Mouse (Mus musculus) urinary bladder, postnatal 4 days (tissue): ENCODE results near the gene Fchsd2.
A peak's percentile ranks its signal among the peaks of the same experiment; 100 is the strongest.

ENCODE experiments used
- DNase-seq, 2 experiments: peaks; one replicate each; pipeline ENCODE4 v3.0.0; 2021 to 2022; ENCODE audit warnings: low spot score in 2 of 2

The Fchsd2 gene

DNA sequence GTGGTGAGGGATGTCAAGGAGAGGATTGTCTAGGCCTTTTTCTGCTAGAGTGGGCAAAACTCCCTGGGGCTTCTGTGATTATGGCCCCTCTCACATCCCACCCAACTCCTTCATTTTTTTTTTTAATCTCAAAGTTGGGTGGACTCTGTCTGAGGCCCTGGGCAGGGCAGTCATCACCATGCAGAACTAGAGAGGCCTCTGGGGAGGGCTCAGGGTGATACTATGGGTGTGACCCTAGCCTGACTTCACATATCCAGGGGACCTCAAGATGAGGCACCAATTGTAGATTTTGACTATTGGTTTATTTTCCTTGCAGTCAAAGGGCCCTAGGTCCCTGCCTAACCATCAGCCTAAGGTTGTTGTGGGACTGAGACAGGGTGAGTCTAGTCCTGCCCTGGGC lies 223.0 kb downstream of the Fchsd2 start:
- no peak for DNase-seq

DNA sequence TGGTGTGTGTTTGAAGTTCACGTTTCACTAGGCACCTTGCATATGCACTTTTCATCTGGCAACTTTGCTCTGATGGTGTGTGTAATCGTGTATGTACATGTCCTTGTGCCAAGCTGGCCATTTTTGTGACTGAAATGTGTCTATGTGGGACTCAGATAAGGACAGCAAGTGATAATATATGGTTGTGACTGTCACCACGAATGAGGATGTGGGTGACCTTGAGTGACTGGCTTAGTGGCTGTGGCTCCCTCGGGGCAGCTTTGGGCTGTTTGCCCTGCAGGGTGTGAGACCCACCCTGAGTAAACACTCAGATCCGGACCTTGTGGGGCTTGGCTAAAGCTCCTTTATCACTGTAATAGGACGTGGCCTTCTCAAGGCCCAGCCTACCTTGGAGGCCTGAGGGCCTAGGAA lies 223.9 kb downstream of the Fchsd2 start:
- DNase-seq: no peak

DNA sequence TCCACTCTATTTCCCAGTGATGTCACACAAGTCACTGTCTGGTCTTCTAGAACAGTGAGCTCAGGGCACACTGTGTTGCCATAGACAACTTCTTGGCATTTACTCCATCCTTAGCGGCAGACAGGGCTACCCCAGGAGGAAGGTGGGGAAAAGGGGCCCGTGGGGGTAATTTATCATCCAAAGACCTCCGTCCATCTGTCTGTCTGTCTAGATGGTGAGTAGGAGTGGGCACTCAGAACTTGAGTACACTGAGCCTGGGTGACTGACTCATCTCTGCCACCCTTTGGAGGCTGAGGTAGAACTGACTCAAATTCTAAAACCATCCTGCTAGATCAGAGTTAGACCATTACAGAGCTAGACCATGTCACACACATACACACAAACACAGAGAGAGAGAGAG lies 224.4 kb downstream of the Fchsd2 start, which contains the start of gene Stard10:
Gene Stard10, plus strand, starts transcription at position 73 of the 400 bp plus-strand sequence.
- DNase-seq: no peak

DNA sequence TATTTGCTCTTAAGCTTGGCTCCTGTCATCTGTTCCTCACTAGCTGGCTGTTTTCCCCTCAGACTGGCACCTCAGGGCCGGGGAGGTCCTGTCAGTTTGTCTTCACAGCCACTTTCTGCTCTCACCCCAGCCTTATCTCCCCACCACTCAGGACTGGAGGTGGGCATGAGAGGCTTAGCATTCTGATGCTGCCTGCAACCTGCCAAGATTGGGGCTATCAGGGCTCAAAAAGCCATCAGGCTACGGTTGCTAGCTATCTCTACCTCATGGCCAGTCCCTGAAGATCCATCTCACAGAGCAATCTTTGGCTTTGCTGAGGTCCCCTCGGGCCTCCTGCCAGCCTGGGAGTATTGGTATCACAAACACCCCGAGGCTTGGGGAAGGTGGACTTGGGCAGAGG lies 226.2 kb downstream of the Fchsd2 start:
- no peak for DNase-seq

DNA sequence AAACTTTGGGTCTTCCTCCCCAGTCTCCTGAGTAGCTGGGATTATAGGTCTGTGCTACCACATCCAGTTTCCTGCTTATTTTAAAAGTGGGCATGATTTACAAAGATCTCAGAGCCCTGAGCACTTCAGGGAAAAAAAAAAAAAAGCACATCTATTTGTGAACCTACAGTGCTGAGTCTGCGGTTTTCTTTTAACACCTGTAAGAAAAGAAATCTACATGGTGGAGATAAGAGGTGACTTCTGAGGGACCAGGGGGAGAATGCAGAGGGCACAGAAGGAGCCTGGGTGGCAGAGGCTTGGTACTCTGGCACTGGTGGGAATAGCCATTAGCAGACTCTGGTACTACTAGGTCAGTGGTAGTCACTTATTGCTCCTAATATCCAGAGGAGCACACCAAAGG lies 227.1 kb downstream of the Fchsd2 start:
- DNase-seq: no peak

DNA sequence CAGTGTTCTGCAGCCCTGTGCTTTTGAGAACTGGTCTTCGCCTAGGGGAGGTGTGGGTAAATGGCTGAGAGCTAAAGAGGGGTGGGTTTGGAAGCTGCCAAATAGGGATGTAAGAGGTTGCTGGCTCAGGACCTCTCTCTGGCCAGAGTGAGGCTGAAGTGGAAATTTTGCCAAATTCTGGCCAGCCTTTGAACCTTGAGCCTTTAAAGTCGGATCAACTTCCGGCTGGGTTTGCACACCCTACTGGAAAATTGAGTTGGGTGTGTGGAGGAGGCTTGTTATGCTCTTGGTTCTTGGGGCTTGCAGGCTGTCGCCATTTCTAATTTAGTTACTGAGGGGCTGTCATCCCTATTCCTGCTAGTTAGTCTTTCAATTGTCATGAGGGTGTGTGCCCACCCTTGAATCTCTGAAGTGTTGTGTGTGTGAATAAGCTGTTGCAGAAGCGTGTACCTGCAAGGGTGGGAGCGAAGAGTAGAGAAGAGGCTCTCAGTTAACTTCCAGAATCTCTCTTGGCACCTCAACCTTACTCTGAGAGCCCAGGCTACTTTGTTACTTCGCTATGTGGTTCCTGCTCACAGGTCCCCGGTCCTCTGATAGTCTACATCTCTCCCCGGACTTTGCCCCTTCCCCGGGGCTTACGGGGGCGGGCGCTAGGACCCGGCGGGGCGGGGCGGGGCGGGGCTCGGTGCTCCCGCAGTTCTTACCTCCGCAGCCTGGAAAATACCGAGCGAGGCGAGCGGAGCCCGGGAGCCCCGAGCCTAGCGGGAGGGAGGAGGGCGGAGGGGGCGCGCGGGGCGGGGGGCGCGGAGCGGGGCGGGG lies 227.9 kb downstream of the Fchsd2 start:
- no peak for DNase-seq

DNA sequence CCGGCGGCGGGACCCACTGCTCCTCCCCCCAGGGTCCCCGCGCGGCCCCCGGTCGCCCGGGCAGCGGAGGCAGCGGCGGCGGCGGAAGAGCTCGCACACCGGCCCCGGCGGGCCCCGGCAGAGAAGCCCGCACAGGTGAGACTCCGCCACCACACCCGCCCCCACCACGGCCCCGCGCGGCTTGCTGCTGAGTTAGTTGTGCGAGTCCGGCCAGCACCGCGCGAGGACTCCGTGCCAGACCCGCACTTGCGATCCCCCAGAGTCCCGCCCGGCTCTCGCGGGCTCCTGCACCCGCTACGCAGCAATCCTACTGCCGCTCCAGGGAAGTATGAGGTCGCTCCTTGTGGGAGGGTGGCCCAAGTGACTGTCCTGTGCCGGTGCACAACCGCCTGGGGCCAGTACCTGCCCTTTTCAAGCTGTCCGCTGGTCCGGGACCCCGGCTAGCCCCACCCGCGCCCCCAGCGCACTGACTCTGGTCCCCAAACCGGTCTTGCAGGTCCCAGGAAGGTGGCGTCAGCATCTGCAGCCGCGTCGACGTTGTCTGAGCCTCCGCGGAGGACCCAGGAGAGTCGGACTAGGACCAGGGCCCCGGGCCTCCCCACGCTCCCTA lies 228.7 kb downstream of the Fchsd2 start:
- DNase-seq: peak; percentile 40 to 68

DNA sequence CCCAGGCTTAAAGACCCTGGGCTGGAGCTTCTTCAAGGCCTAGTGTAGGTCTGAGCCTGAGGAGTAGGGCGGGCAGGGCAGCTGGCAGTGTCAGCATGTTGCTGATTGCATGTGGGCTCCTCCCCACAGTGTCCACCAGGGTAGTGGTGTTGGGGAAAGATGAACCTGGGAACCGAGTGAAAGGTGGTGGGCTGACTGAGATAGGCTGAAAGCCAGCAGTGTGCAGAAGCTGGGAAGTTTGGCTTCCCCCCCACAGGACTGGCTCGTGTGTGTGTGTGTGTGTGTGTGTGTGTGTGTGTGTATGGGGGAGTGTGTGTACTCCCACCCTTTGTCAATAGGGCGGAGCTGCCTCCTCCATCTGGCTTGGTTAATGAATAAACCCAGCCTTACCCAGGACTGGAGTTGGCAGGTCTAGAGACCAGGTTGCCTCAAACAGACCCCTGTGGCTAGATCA lies 230.5 kb downstream of the Fchsd2 start:
- no peak for DNase-seq

DNA sequence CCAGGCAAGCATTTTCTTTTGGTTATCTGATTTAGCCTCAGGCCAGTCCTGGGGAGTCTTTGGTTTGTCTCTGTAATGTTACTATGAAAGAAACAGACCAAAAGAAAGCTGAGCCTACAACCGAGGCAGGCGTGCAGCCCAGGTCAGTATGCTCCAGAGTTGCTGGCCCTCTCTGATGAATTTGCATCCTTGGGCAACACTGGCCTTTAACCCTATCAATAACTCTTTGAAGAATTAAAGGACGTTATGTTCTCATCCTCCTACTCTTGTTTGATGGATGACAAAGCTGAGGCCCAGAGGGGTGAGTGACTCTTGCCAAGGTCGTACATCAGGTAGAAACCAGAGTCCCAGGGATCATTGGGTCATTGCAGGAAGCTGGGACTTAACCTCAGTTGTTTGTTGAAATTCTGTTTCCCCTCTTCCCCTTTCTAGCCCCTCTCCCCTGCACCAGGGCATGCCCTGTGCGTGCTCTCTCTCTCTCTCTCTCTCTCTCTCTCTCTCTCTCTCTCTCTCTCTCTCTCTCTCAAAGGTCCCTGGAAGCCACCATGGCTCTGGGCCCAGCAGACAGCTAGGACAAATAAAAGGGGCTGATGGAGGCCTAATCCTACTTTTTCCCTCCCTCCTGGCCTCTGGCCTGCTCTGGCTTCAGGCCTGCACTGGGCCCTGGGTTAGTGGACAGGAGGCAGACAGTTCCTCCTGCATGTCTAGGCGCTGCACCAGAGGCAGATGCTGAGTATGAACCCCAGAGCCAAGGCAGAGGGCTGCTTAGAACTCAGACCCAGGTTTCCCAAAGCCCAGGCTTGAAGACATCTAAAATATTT lies 231.7 kb downstream of the Fchsd2 start:
- DNase-seq: no peak

DNA sequence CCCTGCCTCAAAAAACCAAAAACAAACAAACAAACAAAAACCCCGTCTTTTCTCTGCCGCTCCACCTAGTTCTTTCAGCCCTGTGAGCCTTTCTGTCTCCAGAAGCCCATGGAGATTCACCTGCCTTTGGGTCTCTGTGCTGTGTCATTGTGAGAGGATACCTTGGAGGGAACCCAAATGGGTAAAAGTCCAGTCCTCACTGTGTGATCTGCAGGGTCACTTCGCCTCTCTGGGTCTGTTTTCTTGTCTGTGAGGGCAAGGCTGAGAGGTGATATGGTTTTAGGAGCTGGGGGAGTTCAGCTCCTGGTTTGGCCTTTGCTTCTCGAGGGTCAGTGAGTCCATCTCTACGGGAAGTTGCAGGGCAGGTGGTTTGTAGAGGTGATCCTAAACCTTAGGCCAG lies 233.3 kb downstream of the Fchsd2 start:
- DNase-seq: no peak

DNA sequence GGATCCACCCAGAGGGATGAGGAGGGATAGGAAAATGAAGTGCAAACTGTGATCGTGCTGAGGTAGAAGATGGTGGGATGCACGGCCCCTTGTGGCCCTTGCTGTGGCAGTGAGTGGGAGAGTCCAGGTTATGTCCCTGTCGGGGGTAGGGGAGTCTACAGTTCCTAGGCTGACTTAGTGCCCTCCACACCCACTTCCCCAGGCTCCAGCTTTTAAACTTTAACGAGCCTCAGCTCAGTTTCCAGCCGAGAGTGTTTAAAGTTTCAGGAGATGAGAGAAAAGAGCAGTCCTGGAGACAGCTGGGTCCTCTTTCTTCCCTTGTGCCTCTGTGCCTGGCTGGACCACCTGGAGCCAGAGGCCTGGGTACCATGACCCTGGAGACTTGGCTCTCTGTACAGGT lies 234.6 kb downstream of the Fchsd2 start:
- no peak for DNase-seq

DNA sequence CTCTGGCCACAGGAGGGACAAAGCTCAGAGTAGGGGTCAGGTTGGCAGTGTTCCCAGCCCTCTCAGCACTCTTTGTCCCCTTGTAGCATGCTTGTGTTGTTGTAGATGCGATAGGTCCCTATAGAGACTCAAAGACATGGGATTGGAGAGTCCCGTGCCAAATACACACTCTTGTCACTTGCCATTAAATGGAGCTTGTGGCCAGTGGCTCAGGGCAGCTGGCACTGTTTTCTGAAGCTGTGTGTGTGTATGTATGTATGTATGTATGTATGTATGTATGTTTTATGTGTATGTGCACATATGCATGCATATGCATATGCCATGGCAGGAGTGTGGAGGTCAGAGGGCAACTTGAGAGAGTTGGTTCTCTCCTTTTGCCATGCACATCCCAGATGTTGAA lies 235.1 kb downstream of the Fchsd2 start:
- no peak for DNase-seq

DNA sequence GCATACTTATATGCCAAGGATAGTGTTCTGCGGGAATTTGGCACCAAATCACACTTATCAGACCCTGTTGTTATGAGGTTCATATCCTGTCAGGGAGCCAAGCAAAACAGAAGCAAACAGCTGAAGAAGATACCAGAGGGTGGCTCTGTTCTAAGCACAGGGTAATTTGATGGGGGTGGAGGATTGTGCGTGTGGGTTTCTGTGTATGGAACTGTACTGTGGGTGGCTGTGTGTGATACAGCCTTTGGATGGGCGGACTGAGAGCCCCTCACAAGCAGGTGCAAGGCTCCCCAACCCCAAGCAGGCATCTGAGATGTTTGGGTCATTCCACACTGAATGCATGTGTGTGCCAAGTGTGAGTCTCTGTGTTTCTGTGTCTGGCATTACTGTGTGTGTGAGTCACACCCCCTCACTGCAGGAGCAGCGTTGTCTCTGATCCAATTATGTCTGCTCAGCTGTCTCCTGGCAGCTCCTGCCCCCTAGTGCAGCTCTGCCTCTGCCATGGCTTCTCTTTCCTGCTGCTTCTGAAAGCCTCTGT lies 236.0 kb downstream of the Fchsd2 start:
- DNase-seq: no peak

DNA sequence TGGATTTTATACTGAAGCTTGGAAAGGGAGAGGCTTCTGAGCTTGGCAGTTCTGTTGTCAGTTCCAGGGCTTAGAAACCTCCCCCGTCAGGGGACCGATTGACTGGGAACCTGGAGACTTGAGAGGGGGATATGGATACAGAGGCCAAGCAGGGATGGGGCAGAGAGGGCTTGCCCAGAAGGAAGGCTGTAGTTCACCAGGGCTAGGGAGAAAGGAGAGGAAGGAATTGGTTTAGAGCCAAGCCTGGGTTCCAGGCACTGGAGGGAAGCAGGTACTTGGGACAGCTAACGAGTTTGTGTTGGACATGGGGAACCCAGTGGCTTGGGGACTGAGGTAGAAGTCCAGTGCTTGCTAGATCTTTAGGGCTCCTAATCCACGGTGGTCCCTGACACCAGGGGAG lies 236.9 kb downstream of the Fchsd2 start:
- no peak for DNase-seq

DNA sequence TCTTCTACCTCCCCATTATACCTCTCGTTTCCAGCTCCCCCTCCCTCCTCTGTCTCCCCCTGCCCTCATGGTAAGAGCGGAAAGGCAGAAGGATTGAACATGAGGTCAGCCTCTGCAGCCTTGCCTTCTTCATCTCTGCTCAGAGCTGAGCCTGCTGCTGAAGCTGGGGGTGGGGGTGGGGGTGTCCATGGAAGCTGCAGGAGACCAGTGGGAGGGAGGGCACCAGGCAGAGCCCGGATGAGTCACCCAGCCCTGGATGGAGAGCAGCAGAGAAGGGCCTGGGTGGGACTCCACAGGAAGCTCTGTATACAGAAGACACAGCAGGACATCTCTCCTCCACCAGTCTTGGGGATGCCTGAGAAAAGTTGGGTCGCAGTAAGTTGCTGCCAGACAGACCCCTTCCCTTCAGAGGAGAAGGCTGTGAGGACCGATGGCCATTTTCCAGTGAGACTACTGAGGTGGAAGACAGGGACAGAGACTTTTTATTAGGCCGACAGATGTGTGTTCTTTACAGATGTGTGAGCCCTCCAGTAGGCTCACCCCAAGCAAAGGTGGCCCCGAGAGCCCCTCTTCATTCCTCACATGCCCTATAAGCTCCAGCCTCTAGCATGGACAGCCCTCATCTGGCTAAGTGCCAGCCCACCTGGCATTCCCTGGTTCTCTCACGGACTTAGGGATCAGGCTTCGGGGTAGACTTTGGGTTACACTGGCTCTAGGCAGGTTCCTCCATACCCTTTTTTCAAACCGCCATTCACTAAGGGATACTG lies 237.6 kb downstream of the Fchsd2 start:
- DNase-seq: no peak

DNA sequence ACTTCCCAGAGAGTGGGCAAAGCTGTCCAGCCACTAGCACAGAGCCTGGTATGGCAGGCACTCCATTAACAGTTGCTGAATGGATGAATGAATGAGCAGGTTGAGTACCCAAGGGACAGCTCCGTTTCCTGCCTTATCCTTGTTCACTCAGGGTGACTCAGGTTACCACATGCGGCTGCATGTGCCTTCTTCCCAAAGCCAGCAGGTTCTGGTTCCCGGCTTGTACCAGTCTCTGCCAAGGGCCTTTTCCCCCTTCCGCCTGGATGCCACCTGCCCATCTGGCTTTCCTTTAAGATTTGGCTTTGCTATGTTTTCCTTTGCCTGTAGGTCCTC lies 238.1 kb downstream of the Fchsd2 start:
- no peak for DNase-seq

DNA sequence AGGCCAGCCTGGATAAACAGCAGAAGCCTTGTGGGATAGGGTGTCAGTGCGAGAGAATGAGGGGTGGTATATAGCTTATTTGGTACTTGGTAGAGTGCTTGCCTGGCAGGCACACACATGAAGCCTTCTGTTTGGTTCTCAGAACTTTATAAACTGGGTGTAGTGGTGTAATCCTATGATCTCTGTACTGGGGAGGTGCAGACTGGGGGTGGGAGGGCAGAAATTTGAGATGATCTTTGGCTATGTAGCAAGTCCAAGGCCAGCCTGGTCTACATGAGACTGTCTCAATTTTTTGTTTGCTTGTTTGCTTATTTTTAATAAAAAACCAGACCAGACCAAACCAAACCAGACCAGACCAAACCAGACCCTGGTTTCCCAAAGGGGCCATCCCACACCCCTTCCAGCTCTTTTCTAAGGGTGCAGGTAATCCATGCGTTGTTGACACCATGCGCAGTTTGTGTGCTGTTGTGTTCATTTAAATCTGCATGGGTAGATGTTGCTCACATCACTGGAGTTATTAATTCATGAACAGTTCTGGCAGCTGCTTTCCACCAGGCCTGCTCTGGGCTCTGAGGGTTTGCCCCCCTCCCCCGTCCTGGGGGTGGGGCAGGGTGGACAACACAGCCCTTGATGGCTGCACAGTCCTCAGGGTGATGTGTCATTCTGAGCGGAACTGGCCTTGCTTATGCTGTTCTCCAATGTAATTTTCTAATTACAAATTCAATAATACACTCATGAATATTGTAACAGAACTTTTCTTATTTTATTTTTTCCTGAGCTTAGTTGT lies 239.6 kb downstream of the Fchsd2 start:
- no peak for DNase-seq
